Mouse (Mus musculus) layer of hippocampus, adult 2 months (tissue): ENCODE results near the gene Cpa5. TPM values are rescaled to one million over a fixed set of nuclear protein-coding genes. Genes with fewer than 3 reads are reported as not detected.

Source experiments
- DNase-seq, 2 experiments: peaks; one replicate each; pipeline ENCODE4 v3.0.0; 2022; ENCODE audit warnings: low spot score in 2 of 2
- H3K27ac ChIP-seq: fragments of 200-600 bp; 2 replicates; pipeline ENCODE4 v1.8.1; 2022
- H3K4me3 ChIP-seq: fragments of 200-600 bp; 2 replicates; pipeline ENCODE4 v1.8.1; 2022; ENCODE audit warnings: mild to moderate bottlenecking
- CTCF ChIP-seq: fragments of 200-600 bp; conservative IDR thresholded peaks from 2 replicates; pipeline ENCODE4 v1.8.1; 2022; ENCODE audit warnings: antibody characterized with exemption, mild to moderate bottlenecking, moderate library complexity
- total RNA-seq, 2 experiments: library from RNA; stranded (reverse); gene quantifications; 2 replicates each; pipeline ENCODE4 v1.2.3; 2021

Gene Cpa5
- total RNA-seq, 2 experiments from 2014 or later: not detected

DNA sequence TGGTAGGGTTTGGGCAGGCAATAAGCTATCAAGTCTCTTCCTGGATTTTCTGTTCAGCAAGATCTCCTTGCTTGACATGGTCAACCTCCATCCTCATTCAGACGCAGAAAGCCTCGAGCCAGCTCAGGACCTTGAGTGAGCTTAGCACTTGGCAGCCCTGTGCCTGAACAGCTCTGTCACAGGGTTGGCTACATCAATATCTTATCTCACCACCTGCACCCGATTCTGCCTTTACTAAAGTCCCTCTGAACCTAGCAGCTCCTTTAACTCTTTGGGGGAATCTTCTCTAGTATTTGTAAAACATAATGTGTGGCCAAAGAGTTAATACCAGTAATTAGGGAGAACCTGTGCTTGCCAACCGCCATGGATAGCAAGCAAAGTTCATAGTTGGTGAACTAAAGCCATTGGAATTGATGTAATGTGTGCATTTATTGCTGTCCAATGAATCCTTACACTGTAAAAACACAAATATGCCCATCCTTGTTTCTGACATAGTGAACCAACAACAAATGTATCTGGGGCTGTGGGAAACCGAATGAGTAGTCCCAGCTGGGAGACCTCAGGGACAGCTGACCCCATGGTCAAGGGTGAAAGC is 28.0 kb downstream of the Cpa5 start, which contains the start of gene Cpa1:
Gene Cpa1, plus strand, starts transcription at position 545 of the 595 bp plus-strand sequence.
- DNase-seq: no peak
- no peak for TF ChIP-seq CTCF
- Histone ChIP-seq H3K4me3 (no peak within 1 kb of the TSS), H3K27ac (no peak within 1 kb of the TSS)

DNA sequence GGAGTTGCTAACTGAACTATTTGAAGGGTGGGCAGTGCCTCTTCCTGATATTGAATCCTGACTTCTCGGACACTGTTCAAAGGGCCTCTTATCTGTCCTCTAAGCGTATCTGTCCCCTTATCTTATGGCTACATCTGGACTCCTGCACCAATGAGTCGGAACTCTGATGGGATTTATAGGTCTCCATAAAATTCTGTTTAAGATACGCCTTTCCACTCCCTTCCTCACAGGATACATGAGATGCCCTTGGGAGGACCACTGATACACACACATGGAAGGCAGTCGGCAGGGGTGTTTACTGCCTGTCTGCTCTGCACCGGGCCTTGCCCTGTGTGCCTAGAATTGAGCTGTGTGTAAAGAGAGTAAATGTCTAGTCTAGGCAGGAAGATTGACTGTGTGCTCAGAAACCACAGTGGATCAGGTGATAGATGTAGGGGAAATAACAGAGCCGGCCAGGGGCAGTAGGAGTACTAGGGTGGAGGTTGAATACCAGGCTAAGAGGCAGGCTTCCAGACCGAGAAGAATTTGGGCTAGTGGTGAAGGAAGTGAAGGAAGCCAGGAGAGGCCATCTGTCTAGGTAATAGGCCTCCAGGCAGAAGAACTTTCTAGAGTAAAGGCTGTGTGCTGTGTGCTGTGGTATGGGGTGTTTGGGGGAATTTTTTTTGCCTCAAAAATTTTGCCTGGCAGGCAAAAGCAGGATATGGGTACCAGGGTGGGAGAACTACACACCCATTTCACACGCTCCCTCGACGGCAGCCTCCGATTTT is 33.1 kb downstream of the Cpa5 start:
- no peak overlapping the region for H3K27ac ChIP-seq
- no peak for DNase-seq
- H3K4me3 ChIP-seq: no peak overlapping the region
- TF ChIP-seq CTCF: no peak

DNA sequence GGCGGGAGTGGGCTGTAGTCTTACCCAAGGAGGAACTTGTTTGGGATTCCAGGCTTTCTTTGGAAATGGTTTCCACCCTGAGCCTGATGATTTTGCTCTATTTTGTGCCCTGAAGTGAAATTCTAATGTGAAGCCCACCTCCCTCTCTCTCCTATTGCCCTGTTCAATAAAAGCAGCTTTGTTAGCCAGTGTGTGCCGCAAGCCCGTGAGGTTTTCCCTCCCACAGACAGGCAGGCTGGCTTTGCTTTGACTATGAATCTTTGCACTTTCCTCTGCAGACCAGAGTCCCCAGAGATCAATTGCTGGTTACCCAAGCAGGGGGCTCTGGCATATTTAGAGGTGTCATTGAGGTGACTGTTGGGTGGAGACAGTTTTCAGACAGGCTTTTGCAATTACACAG is 33.7 kb downstream of the Cpa5 start:
- Histone ChIP-seq H3K27ac (no peak overlapping the region), H3K4me3 (no peak overlapping the region)
- DNase-seq: no peak
- no peak for TF ChIP-seq CTCF

DNA sequence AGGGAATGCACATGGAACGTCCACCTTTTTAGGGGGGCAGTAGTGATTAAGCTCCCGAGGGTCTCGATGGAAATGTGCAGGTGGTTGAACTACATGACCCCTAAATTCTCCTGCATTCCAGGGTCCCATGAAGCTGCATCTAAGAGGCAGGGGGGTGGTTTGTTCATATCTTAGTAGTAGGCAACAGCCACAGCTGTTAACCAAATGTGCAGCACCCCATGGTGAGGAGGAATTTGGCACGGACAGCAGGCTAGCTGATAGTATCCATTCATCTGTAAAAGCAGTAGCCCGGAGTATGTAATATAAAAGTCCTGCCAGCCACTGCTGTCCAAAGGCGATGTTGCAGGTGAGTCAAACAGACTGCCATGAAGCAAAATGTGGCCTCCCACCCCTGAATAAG is 34.6 kb downstream of the Cpa5 start:
- no peak for TF ChIP-seq CTCF
- DNase-seq: no peak
- Histone ChIP-seq H3K4me3 (no peak overlapping the region), H3K27ac (no peak overlapping the region)

GRCm38 (mm10) chr6:30649651-30650296 is 39.0 kb downstream of the Cpa5 start:
- Histone ChIP-seq H3K27ac (peak overlapping the region; percentile 28; the same call in 1 of the 2 replicates), H3K4me3 (no peak overlapping the region; the same call in 1 of the 2 replicates)
- DNase-seq: peak; percentile 30 to 51
- no peak for TF ChIP-seq CTCF

DNA sequence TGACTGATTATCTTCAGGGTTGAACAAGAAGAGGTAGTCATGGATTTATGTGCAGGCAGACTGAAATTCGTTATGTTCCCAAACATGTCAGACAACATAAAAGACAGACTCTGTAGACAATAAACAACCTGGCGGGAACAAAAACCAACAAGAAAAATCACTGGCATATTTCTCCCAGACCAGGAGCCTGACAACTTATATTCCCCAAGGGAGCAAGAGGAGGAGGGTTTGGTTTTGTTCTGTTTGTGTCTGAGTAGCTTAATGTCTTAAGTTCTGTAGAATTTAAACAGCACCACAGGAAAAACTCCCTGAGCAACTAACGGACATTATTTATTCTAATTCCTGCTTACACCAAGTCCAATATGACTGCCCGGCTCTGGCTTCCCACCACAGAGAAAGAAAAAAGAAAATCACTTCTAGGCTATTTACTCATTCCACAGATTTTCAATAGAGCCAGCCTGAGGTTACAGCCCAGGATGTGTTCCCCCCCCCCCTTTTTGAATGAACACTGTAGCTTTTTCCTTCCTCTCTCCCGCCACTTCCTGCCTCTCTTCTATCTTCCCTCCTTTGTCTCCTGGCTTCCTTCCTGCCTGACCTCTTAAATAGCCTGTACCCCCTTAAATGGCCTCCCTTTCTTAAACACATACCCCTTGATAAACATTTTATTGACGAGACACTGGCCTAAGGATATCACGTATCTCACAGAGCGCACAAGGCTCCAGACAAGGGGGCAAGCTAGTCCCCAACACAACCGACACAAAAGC is 41.8 kb downstream of the Cpa5 start:
- Histone ChIP-seq H3K27ac (no peak overlapping the region), H3K4me3 (no peak overlapping the region)
- no peak for TF ChIP-seq CTCF
- no peak for DNase-seq

- Histone ChIP-seq H3K4me3 (no peak overlapping the region), H3K27ac (no peak overlapping the region)
- TF ChIP-seq CTCF: no peak
- no peak for DNase-seq
Measured at GRCm38 (mm10) chr6:30653518-30653917, 42.7 kb downstream of the Cpa5 start.

GRCm38 (mm10) chr6:30654402-30654859 is 43.6 kb downstream of the Cpa5 start:
- Histone ChIP-seq H3K27ac (peak overlapping the region; percentile 32; the same call in 1 of the 2 replicates), H3K4me3 (no peak overlapping the region)
- TF ChIP-seq CTCF: no peak
- DNase-seq: no peak

DNA sequence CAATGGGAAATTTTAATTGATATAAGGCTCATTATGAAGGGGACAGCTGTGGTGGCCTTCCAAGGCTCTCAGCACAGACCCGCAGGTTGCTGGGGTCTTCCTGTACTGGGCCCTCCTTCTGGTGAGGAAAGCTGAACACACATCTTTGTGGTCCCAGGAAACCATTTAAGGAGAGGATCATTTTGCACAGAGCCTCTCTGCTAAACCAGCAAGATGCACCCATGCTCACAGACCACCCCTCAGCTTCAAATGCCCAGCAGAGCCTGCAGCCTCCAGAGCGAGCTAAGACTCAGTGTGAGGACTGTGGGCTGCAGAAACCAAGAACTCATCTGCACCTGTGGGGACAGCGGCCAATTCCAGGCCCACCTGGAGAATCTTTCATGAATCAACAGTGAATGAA is 44.1 kb downstream of the Cpa5 start:
- no peak overlapping the region for H3K4me3 ChIP-seq
- no peak for TF ChIP-seq CTCF
- H3K27ac ChIP-seq: 0 out of 2 replicates have a peak overlapping the region, but pooled peaks have one; percentile 32
- DNase-seq: no peak

DNA sequence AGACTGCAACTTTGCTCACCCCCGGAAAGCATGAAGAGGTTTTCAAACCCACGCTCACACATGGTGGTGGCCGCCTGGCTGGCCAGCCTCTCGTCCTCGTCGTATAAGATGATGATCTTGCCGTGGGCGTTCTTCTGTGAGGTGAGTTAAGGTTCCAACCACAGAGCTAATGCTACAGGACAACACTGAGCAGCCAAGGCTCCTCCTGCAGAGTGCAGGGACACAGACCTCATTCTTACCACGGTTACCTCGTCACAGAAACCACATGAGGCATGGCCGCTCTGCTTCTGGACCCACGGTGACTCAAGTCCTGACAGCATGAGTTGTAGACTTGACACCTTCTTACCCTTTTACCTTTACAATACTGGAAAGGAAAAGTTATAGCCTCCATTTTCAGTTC is 46.5 kb downstream of the Cpa5 start:
- no peak for DNase-seq
- TF ChIP-seq CTCF: no peak

DNA sequence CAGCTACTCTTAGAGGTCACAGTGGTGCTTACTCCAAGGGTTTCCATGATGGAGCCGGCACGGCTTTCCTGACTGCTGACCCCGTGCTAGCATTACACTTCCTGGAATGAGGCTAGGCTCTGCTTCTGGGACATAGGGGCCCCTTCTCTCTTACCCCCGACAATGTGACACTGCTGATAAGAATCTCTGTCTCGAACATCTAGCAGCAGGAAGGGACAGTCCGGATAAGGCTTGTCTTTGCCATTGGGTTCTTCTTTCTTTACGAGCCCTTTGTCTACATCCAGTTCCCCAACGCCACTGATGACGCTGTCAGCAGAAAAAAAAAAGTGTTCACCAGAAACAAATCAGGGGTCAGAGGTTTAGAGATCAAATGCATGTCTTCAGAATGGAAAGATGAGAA is 47.8 kb downstream of the Cpa5 start:
- DNase-seq: no peak
- Histone ChIP-seq H3K4me3 (no peak overlapping the region), H3K27ac (no peak overlapping the region)
- TF ChIP-seq CTCF: no peak

More for the DNA sequence above, 46.5 kb downstream of the Cpa5 start:
- no peak overlapping the region for H3K27ac ChIP-seq
- H3K4me3 ChIP-seq: no peak overlapping the region

- peak in 1 of 2 experiments; percentile 33 for DNase-seq
Measured at GRCm38 (mm10) chr6:30664776-30665175, 54.0 kb downstream of the Cpa5 start.

More at GRCm38 (mm10) chr6:30664776-30665175, 54.0 kb downstream of the Cpa5 start:
- no peak for TF ChIP-seq CTCF
- H3K27ac ChIP-seq: peak overlapping the region; percentile 12; the same call in 1 of the 2 replicates
- no peak overlapping the region for H3K4me3 ChIP-seq
